8 mouse cellular contexts compared by ENCODE assay signal in genomic region chr2:30270134-30270533, GRCm38 (mm10). TPM values are rescaled to one million over a fixed set of nuclear protein-coding genes. Genes with fewer than 3 reads are reported as not detected.
DNase-seq lines count a peak whose midpoint lies in the region; ATAC-seq lines count a peak whose summit lies in the region.

No protein-coding gene starts in this region.

- H3K36me3 ChIP-seq in heart, embryonic 13.5 days, result peaks cover 18% of the 10 kb centered on the region
- no peaks in the 10 kb centered on the region for H3K36me3 ChIP-seq in kidney, embryonic 16.5 days (ENCODE audit: insufficient read depth, low read length)
- peaks cover 5% of the 10 kb centered on the region; the same call in 1 of the 2 replicates for H3K36me3 ChIP-seq in liver, embryonic 12.5 days

- no peaks in the 10 kb centered on the region for H3K9me3 ChIP-seq in heart, embryonic 13.5 days
- H3K9me3 ChIP-seq in kidney, embryonic 16.5 days (ENCODE audit: low read length), result no peaks in the 10 kb centered on the region
- H3K9me3 ChIP-seq in liver, embryonic 12.5 days (replicated peaks), result no peaks in the 10 kb centered on the region

- peaks cover 43% of the 10 kb centered on the region for H3K4me1 ChIP-seq in heart, embryonic 13.5 days
- peaks cover 26% of the 10 kb centered on the region for H3K4me1 ChIP-seq in kidney, embryonic 16.5 days (ENCODE audit: insufficient read depth, low read length)
- peaks cover 29% of the 10 kb centered on the region for H3K4me1 ChIP-seq in liver, embryonic 12.5 days

- ATAC-seq in erythroblast, adult 5-6 weeks (replicated peaks; ENCODE audit: low FRiP score, poor library complexity, severe bottlenecking), result peak; percentile 72
- ATAC-seq in heart, embryonic 13.5 days (ENCODE audit: extremely low read depth, insufficient number of reproducible peaks, low FRiP score, low TSS enrichment), result peak; percentile 47; the same call in 1 of the 2 replicates
- peak; percentile 82 for ATAC-seq in kidney, embryonic 16.5 days (ENCODE audit: low FRiP score, low TSS enrichment)
- ATAC-seq in liver, embryonic 12.5 days, result peak; percentile 55; the same call in 1 of the 2 replicates

- peak overlapping the region; percentile 82 for H3K27ac ChIP-seq in heart, embryonic 13.5 days (replicated peaks)
- peak overlapping the region; percentile 61; the same call in 1 of the 2 replicates for H3K27ac ChIP-seq in kidney, embryonic 16.5 days (ENCODE audit: low read length)
- H3K27ac ChIP-seq in liver, embryonic 12.5 days, result no peak overlapping the region

- no peak overlapping the region for H3K9ac ChIP-seq in heart, embryonic 13.5 days
- H3K9ac ChIP-seq in kidney, embryonic 16.5 days (replicated peaks; ENCODE audit: low read length), result no peak overlapping the region
- no peak overlapping the region for H3K9ac ChIP-seq in liver, embryonic 12.5 days

- H3K27me3 ChIP-seq in heart, embryonic 13.5 days (replicated peaks), result no peaks in the 10 kb centered on the region
- no peaks in the 10 kb centered on the region for H3K27me3 ChIP-seq in kidney, embryonic 16.5 days (ENCODE audit: insufficient read depth, low read length)
- no peaks in the 10 kb centered on the region for H3K27me3 ChIP-seq in liver, embryonic 12.5 days (replicated peaks)

- 18% methylated on average over 1 of the region's 1 CpGs for WGBS in heart, embryonic 13.5 days
- whole genome bisulfite sequencing in kidney, embryonic 16.5 days, result 26% methylated on average over 1 of the region's 1 CpGs
- 12% methylated on average over 1 of the region's 1 CpGs for WGBS in liver, embryonic 12.5 days (ENCODE audit: insufficient replicate concordance)

- no peak overlapping the region for H3K4me2 ChIP-seq in heart, embryonic 13.5 days
- no peak overlapping the region; the same call in 1 of the 2 replicates for H3K4me2 ChIP-seq in kidney, embryonic 16.5 days (replicated peaks; ENCODE audit: low read depth, low read length)
- no peak overlapping the region for H3K4me2 ChIP-seq in liver, embryonic 12.5 days

- DNase-seq in ES-CJ7 (ENCODE audit: low read depth, low spot score), result peak; percentile 73
- peak; percentile 96 for DNase-seq in brain, adult 2 months (ENCODE audit: low read depth, low spot score)
- DNase-seq in naive thymus-derived CD4-positive, alpha-beta T cell, adult 2 months (ENCODE audit: low read depth), result peak; percentile 86
- peak; percentile 51 for DNase-seq in thymus, postnatal 4 days

- H3K4me3 ChIP-seq in heart, embryonic 13.5 days, result no peak overlapping the region
- H3K4me3 ChIP-seq in kidney, embryonic 16.5 days (ENCODE audit: low read length), result no peak overlapping the region
- H3K4me3 ChIP-seq in liver, embryonic 12.5 days, result no peak overlapping the region

RNA-seq across cellular contexts. Expression of gene Phyhd1, which starts 4.1 kb away (rescaled TPM):
- 2.7 TPM in 1 of 2 replicates, not detected in the other for total RNA-seq in erythroblast, adult 5-6 weeks (2015; ENCODE audit: low replicate concordance)
- 1.3 and 5.6 TPM in 2 replicates for total RNA-seq in erythroblast, adult 5-6 weeks (2017; ENCODE audit: low replicate concordance)
- polyA plus RNA-seq in heart, embryonic 13.5 days (2015; fragmentation: Nextera tagmentation; extraction: Ambion mirVana), result 7.0 and 8.2 TPM in 2 replicates
- polyA plus RNA-seq in kidney, embryonic 16.5 days (2015; fragmentation: Nextera tagmentation; extraction: Ambion mirVana), result 15.8 and 16.0 TPM in 2 replicates
- polyA plus RNA-seq in liver, embryonic 12.5 days (2016; fragmentation: Nextera tagmentation; extraction: Ambion mirVana), result 6.9 and 7.4 TPM in 2 replicates

RNA-seq across cellular contexts. Expression of gene Gm28038, which starts 10.7 kb away (rescaled TPM):
- total RNA-seq in erythroblast, adult 5-6 weeks (2015; ENCODE audit: low replicate concordance), result not detected in 2 replicates
- total RNA-seq in erythroblast, adult 5-6 weeks (2017; ENCODE audit: low replicate concordance), result not detected in 2 replicates
- not detected in 2 replicates for polyA plus RNA-seq in heart, embryonic 13.5 days (2015; fragmentation: Nextera tagmentation; extraction: Ambion mirVana)
- polyA plus RNA-seq in kidney, embryonic 16.5 days (2015; fragmentation: Nextera tagmentation; extraction: Ambion mirVana), result not detected in 2 replicates
- polyA plus RNA-seq in liver, embryonic 12.5 days (2016; fragmentation: Nextera tagmentation; extraction: Ambion mirVana), result not detected in 2 replicates

RNA-seq across cellular contexts. Expression of gene Dolk, which starts 16.0 kb away (rescaled TPM):
- total RNA-seq in erythroblast, adult 5-6 weeks (2015; ENCODE audit: low replicate concordance), result 1.2 and 1.7 TPM in 2 replicates
- total RNA-seq in erythroblast, adult 5-6 weeks (2017; ENCODE audit: low replicate concordance), result 2.8 and 3.0 TPM in 2 replicates
- polyA plus RNA-seq in heart, embryonic 13.5 days (2015; fragmentation: Nextera tagmentation; extraction: Ambion mirVana), result 27.8 and 30.3 TPM in 2 replicates
- 42.6 and 44.2 TPM in 2 replicates for polyA plus RNA-seq in kidney, embryonic 16.5 days (2015; fragmentation: Nextera tagmentation; extraction: Ambion mirVana)
- 15.5 and 17.5 TPM in 2 replicates for polyA plus RNA-seq in liver, embryonic 12.5 days (2016; fragmentation: Nextera tagmentation; extraction: Ambion mirVana)

RNA-seq across cellular contexts. Expression of gene Nup188, which starts 16.1 kb away (rescaled TPM):
- 14.8 and 22.5 TPM in 2 replicates for total RNA-seq in erythroblast, adult 5-6 weeks (2015; ENCODE audit: low replicate concordance)
- 5.1 and 7.0 TPM in 2 replicates for total RNA-seq in erythroblast, adult 5-6 weeks (2017; ENCODE audit: low replicate concordance)
- 22.2 and 25.7 TPM in 2 replicates for polyA plus RNA-seq in heart, embryonic 13.5 days (2015; fragmentation: Nextera tagmentation; extraction: Ambion mirVana)
- 37.6 and 47.9 TPM in 2 replicates for polyA plus RNA-seq in kidney, embryonic 16.5 days (2015; fragmentation: Nextera tagmentation; extraction: Ambion mirVana)
- polyA plus RNA-seq in liver, embryonic 12.5 days (2016; fragmentation: Nextera tagmentation; extraction: Ambion mirVana), result 23.9 and 25.8 TPM in 2 replicates

RNA-seq across cellular contexts. Expression of gene Gm28035, which starts 29.8 kb away (rescaled TPM):
- total RNA-seq in erythroblast, adult 5-6 weeks (2015; ENCODE audit: low replicate concordance), result not detected in 2 replicates
- total RNA-seq in erythroblast, adult 5-6 weeks (2017; ENCODE audit: low replicate concordance), result not detected in 2 replicates
- 0.19 and 0.27 TPM in 2 replicates for polyA plus RNA-seq in heart, embryonic 13.5 days (2015; fragmentation: Nextera tagmentation; extraction: Ambion mirVana)
- polyA plus RNA-seq in kidney, embryonic 16.5 days (2015; fragmentation: Nextera tagmentation; extraction: Ambion mirVana), result 0.45 TPM in 2 replicates
- polyA plus RNA-seq in liver, embryonic 12.5 days (2016; fragmentation: Nextera tagmentation; extraction: Ambion mirVana), result 0.11 and 0.12 TPM in 2 replicates
